Mouse (Mus musculus) stomach, postnatal 0 days (tissue): ENCODE data around the gene Pla2g12b.

ENCODE experiments used
- CTCF ChIP-seq: IDR thresholded peaks from 2 replicates; pipeline ENCODE4 v1.5.1; 2016; ENCODE audit warnings: antibody characterized with exemption, low read depth, mild to moderate bottlenecking, moderate library complexity
- EP300 ChIP-seq: optimal IDR thresholded peaks from 2 replicates; pipeline ENCODE3; 2016; ENCODE audit warnings: antibody characterized with exemption

DNA sequence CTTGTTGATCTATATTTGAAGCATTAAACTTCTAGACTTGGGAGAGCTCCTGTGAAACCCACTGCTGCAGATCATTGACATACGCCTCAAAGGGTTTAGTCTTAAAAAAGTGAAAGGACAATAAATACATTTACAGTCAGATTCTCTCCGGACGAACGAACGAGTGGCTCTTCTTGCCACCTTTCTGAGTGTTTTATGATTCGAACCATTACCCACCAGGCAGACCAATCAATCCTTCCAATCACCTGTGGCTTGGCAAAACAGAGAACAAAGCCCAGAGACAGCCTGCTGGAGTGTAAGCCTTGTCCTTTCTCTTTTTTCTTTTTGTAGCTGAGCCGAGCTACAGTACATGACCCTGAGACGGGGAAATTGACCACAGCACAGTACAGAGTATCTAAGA lies 48.4 kb upstream of the Pla2g12b start:
- TF ChIP-seq EP300 (no peak), CTCF (no peak)
